Mouse (Mus musculus): ENCODE measurements around the gene Tmem258.

Tmem258 gene

DNA sequence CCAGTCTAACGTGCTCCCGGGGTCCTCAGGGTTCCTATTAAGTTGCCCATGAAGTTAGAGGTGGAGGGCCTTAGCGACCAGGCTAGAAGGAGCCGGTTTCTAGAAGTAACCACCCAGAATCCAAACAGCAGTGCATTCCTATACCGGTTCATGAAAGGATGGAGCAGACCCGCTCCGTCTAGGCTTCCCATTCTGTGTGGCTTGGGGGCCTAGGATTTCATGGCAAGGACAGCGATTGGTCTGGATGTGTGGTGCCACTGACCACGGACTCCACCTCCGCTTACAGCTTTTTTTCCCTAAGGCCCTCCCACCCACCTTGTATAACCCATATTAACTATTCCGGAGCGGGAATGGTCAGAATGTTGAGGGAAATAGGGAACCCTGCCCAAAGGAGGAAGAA, 19.7 kb upstream of the Tmem258 start:
- DNase-seq (ENCODE audit: low read depth, low spot score) = peak; percentile 33

DNA sequence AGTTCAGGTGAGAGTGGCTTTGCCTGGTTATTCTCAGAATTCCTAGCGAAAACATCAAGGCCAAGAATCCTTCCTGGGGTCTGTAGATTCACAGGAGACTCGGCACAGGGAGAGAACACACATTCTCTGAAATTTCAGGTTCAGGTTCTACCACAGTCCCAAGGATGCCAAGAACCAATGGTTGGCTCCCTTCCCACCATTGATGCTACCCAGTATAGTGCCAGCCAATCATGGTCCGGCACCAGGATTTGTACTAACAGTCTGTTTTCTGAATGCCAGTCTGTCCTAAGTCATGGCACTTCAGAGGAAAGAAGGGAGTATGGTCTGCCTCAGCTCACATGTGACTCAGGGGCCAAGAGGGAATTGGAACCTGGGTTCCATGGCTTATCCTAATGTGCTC, 17.9 kb upstream of the Tmem258 start:
- no peak for DNase-seq (ENCODE audit: low read depth, low spot score)

DNA sequence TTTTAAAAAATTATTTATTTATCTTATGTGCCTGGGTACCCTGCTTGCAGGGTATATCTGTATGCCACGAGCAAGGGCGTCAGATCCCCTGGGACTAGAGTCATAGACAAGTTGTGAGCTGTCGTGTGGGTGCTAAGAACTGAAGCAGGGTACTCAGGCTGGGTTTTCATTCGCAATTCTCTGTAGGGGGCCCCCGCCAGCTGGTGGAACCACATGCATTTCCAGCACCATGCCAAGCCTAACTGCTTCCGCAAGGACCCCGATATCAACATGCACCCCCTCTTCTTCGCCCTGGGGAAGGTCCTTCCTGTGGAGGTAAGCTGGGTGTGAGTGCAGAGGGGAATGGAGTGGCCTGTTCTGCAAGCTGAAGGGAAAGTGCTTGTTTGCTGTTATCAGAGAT, 17.2 kb upstream of the Tmem258 start:
- no peak for DNase-seq (ENCODE audit: low read depth, low spot score)

GRCm38 (mm10) chr19:10188281-10188811, 15.5 kb upstream of the Tmem258 start:
- DNase-seq (ENCODE audit: low read depth, low spot score) = no peak

- DNase-seq (ENCODE audit: low read depth, low spot score) = no peak
These were observed 14.8 kb upstream of the Tmem258 start for GRCm38 (mm10) chr19:10189022-10189421.

DNA sequence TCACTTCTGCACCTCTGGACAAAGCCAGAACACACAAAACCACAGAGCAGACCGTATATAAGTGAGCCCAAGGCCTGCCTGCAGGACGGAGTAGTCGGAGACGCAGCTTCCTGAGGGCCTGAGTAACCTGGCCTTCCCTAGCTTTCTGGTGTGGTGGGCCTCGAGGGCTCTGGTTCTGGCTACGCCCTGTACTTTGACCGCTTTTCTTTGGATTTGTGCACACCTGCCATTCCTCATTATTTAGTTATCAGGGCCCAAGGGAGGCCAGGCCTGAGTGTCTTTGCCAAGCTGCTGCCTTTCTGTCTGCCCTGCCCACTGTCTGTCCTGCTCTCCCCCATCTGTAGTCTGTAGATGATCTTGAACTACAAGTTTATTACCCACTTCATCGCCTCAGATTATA, 13.9 kb upstream of the Tmem258 start:
- DNase-seq (ENCODE audit: low read depth, low spot score) = no peak

DNA sequence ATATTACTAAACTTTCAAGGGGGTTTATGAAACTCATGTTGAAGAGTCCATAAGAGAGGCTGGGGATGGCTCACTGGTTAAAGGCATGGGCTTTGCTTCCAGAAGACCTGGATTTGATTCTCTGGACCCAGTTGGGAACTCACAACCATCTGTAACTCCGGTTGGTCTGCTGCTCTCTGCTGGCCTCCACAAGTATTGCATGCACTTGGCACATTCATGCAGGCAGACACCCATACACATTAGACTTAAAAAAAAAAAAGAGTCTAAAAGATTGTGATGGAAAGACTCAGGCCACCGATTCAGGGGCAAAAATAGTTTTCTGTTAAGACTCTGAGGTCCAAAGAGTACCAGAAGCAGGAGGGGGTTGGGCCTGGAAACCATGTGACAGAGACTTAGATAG, 13.0 kb upstream of the Tmem258 start:
- DNase-seq (ENCODE audit: low read depth, low spot score) = peak; percentile 86

GRCm38 (mm10) chr19:10191326-10191725, 12.5 kb upstream of the Tmem258 start:
- peak; percentile 64 for DNase-seq (ENCODE audit: low read depth, low spot score)

- DNase-seq (ENCODE audit: low read depth, low spot score) = peak; percentile 61
These were observed 9.5 kb upstream of the Tmem258 start for GRCm38 (mm10) chr19:10194337-10194736.

GRCm38 (mm10) chr19:10195252-10195651, 8.6 kb upstream of the Tmem258 start:
- DNase-seq (ENCODE audit: low read depth, low spot score) = no peak

DNA sequence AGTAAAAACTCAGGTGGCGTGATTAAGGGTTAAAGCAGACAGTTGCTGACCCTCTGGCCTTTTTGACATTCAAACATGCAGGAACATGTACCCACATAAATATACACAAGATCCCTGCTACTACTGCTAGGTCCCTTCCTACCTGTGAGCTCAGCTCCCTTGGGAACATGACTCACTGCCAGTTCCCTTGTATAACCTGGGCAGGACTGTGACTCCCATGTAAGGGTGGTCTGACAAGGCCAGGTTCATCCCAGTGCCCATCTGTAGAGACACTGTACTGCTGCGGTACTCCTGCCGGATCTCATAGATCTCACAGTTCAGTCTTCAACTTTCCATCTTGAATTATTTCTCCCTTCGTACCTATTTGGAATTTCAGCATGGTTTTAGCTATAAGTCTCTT, 6.7 kb upstream of the Tmem258 start:
- DNase-seq (ENCODE audit: low read depth, low spot score) = no peak

- peak; percentile 63 for DNase-seq (ENCODE audit: low read depth, low spot score)
These were observed 5.5 kb upstream of the Tmem258 start for GRCm38 (mm10) chr19:10198286-10198685.

DNA sequence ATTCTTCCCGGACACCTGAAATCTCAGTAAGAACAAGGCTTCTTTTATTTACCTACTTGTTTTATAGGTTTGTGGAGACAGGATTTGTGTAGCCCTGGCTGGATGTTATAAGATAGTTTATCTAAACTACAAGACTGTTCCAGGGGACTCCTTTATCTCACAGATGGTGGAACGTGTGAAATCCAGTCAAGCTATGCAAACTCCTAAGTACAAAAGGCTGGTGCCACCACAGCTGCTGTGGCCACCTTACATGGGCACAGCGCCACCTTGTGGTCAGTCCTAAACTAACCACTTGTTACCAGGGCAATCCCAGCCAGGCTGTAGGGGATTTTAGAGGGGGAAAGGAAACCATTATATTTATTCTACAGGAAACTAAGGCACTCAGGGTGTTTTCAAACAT, 5.1 kb upstream of the Tmem258 start:
- peak; percentile 93 for DNase-seq (ENCODE audit: low read depth, low spot score)

- peak; percentile 60 for DNase-seq (ENCODE audit: low read depth, low spot score)
These were observed 517 bp upstream of the Tmem258 start for GRCm38 (mm10) chr19:10203146-10203847.

DNA sequence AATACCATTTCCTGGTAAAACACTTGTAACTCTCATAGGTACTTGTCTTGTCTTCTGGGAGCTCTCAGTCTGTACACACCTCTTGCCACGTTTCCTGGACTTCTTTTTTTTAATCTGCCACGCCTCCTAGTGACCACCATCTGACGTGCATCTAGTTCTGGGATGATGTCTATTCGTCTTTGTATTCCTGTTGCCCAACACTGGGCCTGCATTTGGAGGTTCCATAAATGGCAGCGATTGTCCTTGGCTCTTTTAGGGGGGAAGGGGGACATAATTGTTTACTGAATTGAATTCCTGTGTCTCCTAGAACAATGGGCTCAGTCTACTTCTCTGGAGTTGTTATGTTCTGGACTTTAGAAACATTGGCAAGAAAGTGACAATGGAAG, 795 bp downstream of the Tmem258 start:
- DNase-seq (ENCODE audit: low read depth, low spot score) = peak; percentile 72

DNA sequence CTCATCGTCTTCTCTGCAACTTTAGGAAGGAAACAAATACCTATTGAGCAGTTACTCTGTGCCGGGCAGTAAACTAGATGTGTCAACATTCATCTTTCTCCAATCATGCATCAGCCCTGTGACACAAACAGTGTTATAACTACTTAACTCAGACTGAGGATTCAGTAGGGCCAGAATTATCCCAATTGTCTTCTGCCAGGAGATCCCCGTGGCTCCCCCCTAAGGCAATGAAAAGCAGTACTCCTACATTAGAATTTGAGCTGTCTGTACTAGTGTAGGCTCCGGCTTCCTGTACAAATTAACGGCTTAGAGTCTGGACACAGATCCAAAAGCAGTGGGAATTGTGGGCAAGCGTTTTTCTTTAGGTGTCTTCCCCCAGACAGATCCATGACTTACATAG, 1.2 kb downstream of the Tmem258 start:
- no peak for DNase-seq (ENCODE audit: low read depth, low spot score)

GRCm38 (mm10) chr19:10208851-10209250, 5.0 kb downstream of the Tmem258 start:
- DNase-seq (ENCODE audit: low read depth, low spot score) = no peak

DNA sequence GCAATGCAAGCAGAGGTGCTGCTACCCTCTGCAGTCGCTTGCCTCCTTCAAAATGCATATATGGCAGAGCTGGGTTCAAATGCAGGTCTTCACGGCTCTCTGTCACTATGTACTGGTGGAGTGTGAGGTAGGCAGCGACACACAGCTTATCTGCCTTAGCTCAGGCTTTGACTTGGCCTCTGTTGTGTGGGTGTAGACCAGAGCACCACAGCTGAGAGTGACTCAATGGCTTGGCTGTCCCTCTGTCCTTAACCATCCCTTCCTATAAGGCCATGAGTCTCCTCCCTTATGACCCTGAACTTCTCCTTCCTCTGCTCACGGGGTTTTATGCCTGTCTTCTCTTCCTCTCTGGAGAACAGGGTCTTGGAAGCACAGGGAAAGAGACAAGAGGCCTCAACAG, 7.1 kb downstream of the Tmem258 start:
- no peak for DNase-seq (ENCODE audit: low read depth, low spot score)

DNA sequence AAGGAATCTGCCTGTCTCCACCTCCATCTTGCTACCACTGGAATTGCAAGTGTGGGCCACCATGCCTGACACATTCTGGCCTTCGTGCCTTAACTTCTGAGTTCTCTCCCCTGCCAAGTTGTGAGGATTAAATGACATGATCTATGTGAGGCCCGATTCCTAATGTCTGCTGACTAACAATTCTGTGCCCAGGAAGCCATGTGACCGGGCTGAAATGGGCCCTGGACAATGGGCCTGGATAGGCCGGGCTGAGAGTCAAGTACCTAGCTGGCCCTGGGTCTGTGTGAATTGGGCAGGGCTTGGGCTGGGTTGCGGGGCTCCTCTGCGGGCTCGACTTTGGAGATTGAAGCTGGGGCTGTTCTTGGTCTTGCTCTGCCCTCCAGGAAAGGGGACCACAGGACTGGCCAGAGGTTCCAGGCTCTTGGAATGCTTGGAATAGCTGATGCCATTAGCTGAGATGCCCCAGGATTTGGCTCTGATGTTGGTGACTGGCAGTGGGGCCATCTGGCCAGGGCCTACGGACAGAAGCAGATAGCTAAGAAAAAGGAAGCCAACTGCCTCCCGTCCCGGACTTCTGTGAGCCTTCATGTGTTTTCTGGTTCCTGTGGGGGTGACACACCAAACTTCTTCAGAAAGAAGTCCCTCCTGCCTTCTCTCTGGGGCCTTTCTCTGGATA, 10.1 kb downstream of the Tmem258 start:
- DNase-seq (ENCODE audit: low read depth, low spot score) = no peak

- peak; percentile 49 for DNase-seq (ENCODE audit: low read depth, low spot score)
These were observed 12.3 kb downstream of the Tmem258 start for GRCm38 (mm10) chr19:10216101-10216500.

DNA sequence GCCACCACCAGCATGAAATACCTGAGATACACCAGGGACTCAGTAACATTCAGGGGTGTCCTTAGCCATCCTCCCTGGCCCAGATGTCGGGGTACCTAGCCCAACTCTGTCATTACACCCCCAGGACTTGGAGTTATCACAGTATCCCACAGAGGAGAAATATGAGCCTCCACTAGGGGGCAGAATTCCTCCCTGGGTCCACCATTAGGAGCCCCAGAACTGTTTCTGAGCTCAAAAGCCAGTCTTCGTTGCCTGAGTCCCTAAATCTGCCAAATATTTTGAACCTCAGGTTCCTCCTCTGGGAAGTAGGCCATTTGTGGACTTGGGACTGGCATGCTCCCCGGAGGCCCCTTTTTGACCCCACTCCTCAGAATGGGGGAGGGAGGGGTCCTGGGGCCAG, 15.3 kb downstream of the Tmem258 start:
- DNase-seq (ENCODE audit: low read depth, low spot score) = peak; percentile 75

GRCm38 (mm10) chr19:10219593-10219992, 15.8 kb downstream of the Tmem258 start:
- no peak for DNase-seq (ENCODE audit: low read depth, low spot score)

DNA sequence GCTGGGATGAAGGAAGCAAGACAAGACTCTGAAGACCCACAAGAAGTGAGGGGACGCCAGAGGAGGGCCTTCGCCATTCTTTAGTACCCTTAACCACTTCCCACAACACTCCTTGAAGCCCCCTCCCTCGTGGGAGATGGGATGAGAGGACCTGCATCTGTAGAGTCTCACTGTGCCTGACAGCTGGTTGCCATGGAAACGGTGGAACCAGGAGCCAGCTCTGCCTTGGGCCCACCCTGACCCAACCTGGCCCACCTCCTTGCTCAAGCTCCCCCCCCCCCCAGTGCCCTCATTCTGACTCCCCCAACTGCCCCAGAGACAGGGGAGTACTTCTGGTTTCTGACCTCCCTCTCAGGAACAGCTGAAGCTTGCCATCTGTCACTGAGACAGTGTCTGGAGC, 17.8 kb downstream of the Tmem258 start:
- no peak for DNase-seq (ENCODE audit: low read depth, low spot score)
